Mouse (Mus musculus) c-Kit-positive CD71-positive TER-119-positive erythroid progenitor cells, embryonic 14.5 days (primary cell): Measurements from ENCODE around the gene Nxpe4.
"Not testable (repeated sequence)": the region's sequence is repeated elsewhere in the genome, so short reads cannot be mapped to it uniquely, and the experiment has no call there.

Experiments
- DNase-seq: peaks from one replicate; pipeline ENCODE4 v3.0.0-alpha.2; 2013; ENCODE audit warnings: low spot score

Gene Nxpe4

DNA sequence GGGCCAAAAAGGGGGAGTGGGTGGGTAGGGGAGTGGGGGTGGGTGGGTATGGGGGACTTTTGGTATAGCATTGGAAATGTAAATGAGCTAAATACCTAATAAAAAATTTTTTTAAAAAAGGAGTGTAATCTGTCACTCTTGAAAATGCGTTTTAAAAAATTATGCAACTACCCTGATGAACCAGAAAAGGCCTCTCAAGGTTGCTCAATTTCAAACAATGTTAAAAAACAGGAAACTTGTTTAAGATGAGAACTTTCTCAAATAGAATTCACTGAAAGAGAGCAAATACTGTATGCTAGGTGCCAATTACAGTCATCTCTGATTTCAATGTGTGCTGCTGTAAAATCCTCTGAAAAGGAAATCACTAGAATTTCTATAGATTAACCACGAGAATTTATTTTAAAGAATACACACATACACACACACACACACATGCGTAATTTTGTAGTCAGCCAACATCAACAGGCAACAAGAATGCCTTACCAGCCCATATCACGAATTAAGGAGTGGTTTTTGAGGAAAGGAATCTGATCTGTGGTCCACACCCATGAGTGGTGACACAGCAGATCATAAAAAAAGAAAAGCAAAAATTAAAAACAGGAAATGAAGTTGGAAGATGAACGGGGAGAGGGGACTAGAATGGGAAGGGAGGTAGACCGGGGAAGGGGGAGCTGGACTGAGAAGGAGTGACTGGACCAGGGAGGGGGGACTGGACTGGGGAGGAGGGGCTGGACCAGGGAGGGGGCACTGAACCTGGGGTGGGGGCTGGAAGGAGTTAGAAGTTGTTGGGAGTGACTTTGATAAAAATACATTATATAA, 248.6 kb downstream of the Nxpe4 start:
- no peak for DNase-seq

DNA sequence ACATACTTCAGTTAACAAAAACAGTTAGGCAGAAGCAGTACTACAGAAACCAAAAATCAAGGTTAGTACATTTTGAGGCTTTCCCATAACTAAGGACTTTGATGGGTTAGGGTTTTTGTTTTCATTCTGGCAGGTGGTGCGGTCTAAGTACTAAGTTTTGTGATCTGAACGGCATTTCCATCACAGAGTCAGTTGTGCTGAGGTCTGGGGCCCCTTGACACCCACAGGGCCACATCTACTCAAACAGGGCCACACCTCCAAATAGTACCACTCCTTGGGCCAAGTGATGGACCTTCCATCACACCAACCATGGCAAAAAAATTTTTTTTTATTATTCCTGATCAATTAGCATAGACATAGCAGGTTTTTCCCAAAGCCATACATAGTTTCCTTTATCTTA, 251.8 kb downstream of the Nxpe4 start:
- no peak for DNase-seq

DNA sequence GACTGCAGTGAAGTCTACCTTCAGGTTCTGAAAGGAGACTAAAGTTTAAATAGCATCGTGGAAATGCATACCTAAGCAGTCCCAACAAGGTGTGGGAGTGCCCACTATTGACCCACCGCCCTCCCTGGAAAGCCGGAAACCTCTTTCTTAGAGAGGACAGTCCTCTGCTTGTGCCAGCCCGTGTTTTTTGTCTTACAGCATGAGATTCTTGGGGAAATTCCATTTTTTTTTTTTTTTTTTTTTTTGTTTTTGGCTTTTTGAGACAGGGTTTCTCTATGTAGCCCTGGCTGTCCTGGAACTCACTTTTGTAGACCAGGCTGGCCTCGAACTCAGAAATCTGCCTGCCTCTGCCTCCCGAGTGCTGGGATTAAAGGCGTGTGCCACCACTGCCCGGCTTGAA, 255.5 kb downstream of the Nxpe4 start:
- DNase-seq = not testable (repeated sequence)

DNA sequence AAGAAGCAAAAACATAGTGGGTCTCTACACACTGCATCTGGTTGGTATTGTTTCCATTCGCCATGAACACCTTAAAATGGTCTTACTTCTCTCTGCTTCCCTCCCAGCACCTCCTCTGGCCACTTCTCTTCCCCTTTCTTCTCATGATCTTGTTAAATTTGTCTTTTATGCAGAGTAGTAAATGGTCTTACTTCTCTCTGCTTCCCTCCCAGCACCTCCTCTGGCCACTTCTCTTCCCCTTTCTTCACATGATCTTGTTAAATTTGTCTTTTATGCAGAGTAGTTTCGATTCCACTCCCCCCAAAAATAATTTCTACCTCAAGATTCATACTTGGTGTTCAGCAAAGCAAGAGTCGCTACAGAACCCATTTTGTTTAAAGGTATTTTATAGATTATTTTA, 256.2 kb downstream of the Nxpe4 start:
- no peak for DNase-seq

DNA sequence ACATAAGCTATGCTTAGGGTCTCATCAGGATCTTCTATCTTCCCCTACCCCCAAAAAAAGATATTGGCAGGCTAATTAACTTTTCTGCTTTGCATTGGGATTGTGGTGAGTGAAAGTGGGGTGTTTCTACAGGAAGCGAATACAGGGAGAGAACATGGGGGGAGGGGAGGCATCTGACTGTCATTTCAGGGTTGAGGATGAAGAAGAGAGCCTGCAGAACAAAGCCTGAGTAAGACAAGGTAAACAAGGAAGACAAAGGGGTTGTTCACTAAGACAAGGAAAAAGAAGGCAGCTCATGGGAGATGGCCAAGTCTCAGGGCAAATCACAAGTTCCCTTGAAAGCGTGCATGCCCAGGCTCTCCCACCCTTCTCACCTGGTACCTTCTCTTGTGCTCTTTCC, 256.6 kb downstream of the Nxpe4 start:
- no peak for DNase-seq

DNA sequence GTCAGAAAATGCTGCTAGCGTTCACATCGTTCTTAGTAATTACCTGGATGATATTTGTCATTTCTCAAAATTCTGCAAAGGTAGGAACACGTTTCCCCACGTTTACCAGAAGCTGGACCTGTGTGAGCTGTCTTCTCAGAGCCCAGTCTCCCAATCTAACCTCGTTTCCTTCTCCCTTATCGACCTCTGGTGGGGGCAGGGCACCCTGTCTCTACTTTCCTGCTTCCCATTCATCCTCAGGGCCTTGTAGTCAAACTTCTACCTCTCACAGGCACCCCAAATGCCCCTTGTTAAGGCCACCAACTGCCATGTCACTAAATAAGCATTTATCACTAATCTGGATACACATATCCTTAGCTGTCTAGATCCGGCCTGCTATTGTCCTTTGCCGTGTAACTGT, 257.0 kb downstream of the Nxpe4 start:
- no peak for DNase-seq

DNA sequence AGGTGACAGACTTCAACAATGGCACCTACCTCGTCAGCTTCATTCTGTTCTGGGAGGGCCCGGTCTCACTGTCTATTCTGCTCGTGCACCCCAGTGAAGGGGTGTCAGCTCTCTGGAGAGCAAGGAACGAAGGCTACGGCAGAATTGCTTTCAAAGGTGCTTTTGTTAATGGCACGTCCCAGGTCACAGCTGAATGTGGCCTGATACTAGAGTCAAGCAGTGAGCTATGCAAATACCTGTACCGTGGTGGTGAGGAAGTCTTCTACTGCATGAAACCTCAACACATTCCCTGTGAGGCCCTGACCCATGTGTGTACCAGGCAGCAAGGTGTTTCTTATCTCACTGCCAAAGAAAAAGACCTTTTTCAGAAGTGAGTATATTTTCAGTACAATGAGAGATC, 258.6 kb downstream of the Nxpe4 start:
- no peak for DNase-seq

DNA sequence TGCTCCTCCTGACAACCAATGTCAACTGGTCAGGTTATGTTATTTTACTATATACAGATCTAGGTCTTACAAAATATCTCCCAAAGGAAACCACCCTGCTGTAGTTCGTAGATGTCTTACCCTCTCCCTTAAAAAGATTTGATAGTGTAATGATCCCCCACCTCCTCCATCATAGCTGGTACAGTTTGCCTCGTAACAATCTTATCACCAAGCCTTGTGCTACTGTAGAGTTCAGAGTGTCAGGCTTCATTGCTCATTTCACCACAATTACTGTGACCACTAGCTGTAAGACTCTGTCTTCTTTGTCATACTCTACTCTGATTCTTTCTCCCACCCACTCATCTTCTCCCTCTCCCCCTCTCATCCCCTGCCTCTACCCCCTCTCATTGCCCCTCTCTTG, 259.2 kb downstream of the Nxpe4 start:
- DNase-seq = no peak

DNA sequence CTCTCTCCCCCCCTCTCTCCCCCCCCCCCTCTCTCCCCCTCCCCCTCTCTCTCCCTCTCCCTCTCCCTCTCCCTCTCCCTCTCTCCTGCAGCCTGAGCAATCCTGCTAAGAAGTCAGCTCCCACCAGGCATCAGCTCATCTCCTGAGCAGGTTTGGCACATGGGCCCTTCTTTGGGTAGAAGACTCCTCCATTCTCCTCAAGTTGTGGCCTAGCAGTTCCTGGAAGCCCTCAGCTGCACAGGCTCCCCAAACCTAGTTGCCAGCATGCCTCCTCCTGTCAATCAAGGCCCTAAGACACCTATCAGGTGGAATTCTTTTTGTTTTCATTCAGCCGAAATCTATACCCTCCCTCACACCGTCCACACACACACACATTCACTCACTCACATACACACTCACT, 259.7 kb downstream of the Nxpe4 start:
- no peak for DNase-seq

DNA sequence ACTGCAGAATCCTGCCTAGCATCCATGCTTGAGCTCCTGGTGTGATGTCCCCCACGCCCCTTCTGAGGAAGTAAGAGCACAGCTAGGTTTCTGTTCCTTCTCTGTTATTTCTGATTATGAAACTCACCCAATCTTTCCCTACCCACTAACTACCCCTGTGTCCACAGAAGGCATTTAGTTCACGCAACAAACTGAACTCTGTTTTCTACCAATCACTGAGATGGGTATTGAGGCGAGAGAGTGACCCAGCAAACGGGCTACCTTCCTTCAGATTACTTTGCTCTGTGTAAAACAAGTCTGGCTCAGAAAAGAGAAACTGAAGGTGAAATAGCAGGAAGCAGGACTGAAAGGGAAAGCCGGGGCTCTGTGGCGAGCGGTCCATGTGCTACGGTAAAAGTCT, 260.6 kb downstream of the Nxpe4 start:
- no peak for DNase-seq

DNA sequence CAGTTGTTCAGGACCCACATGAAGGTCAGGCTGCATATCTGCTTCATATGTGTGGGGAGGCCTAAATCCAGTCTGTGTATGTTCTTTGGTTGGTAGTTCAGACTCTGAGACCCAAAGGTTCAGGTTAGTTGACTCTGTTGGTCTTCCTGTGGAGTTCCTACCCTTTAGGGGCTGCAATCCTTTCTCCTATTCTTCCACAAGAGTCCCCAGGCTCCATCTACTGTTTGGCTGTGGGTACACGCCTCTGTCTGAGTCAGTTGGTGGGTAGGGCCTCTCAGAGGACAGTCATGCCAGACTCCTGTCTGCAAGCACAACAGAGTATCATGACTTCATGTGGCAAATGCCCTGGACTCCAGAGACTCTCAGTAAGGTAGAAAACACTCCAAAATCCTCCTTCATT, 261.4 kb downstream of the Nxpe4 start:
- no peak for DNase-seq

DNA sequence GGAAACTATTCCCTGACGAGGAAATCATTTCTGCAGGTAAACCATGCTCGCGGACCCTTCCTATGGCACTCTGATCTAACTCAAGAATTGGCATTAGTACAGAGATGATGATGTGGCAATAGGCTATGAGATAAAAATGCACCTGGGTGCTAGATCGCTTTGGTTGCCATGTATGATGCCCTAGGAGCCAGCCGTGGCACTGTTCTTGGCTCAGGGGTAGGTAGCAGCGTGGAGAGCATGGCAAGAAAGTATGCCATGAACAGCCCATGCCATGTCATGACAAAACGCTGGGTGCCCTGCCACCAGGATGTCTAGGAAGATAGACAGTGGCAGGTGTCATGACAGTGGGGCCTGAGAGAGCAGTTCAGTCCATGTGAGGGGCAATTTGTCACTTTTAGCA, 265.4 kb downstream of the Nxpe4 start:
- DNase-seq = no peak

DNA sequence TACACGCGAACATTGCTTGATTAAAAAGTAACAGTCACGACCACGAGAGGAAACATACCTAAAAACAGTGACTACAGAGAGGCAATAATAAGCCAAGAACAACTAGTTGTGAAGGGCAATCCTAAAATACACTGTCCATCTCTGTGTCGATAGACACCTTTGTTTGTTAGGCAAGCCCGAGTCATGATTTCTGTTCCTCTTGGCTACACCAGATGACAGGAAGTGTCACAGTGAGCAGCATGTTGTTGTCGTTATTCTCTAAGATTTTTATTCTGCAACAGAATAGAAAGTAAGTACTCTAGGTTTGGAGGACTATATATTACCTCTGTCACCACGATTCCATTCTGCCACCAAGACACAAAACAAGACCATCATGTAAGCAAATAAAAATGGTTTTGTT, 270.6 kb downstream of the Nxpe4 start:
- no peak for DNase-seq

DNA sequence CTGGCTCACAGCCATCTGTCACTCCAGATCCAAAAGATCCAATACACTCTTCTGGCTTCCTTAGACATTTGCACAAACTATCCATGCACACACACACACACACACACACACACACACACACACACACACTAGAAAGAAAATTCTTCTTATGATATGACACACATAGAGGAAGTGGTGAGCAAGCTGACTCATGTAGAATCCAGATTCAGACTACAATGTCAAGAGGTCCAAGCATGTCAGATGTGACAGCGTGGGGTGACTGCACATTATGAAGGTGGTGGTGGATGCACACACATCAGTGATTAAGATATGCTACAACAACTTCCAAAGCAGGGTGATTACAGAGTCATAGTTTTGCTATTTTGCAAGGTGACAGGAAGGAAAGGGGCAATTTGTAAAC, 282.1 kb downstream of the Nxpe4 start:
- DNase-seq = no peak

DNA sequence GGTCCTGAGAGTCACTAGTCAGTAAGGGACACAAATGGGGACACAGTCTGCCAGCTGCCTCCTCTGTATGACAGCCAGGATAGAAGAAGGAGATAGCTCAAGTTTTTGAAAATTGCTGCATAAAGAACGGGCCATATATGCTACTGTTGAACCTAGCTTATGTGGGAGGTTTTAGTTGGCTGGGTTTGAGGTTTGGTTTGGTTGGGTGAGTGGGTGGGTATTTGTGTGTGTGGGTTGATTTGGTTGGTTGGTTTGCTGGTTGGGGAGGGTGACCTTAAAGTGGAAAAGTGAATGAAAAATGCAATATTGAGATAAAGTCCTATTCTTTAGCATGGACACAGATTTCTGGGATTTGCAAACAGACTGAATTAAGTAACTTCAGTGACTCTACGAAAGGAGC, 283.0 kb downstream of the Nxpe4 start:
- no peak for DNase-seq

DNA sequence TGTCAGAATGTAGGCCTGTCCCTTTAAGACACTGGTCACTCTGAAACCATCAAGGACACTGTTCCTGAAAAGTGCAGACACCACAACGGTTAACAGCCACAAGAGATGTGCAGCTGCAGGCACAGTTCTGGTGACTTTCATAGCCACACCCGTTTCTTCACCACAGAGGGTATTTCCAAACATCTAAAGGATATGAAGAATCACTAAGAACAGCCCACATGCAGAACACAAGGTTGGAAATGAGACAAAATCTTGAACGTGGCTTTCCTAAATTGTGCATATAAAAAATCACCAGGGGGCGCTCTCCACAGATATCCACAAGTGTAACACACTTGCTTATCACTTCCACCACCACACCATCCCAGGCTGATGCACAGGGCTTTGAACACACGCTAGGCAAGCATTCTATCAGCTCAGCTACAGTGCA, 286.0 kb downstream of the Nxpe4 start:
- peak; percentile 49 for DNase-seq
